Mouse (Mus musculus) ES-CJ7 (cell line): ENCODE measurements around the gene Trim67.

ENCODE experiments used
- DNase-seq: peaks from one replicate; pipeline ENCODE4 v3.0.0; 2011; ENCODE audit warnings: low read depth, low spot score

The Trim67 gene

DNA sequence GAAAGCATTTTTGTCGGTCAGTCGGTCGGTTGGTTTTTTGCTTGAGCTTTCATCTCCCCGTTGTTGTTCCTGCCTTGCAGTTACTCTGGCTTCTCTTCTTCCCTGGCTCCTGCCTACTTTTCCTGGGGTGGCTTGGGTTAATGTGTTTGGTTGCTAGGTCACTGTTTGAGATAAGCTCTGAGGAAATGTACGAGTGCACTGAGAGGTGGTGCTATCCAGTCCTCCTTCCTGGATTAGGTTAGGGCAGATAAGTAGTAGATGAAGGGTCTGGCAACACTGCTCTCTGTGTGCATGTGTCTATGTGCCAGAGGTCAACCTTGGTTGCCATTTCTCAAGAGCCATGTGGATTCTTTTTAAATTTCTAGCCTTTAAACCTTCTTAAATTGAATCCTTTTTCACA, 79.8 kb downstream of the Trim67 start:
- DNase-seq = no peak

DNA sequence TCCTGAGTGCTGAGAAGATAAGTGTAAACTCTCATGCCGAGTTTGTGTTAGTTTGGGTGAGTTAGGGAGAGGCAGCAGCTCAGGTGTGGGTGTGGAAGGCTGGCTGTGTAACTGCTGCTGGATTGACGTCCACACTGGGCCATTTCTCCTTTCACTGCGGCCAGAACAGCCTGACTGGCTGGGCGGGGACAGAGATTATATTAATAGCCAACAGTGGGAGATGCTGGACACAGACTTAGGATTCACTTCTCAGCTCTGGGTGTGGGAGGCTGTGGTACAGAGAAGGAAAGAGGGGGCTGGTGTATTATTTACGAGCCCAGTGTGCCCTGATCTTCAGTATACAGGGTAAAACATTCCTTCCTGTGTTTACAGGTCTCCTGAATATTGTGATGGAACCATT, 85.2 kb downstream of the Trim67 start:
- DNase-seq = no peak

DNA sequence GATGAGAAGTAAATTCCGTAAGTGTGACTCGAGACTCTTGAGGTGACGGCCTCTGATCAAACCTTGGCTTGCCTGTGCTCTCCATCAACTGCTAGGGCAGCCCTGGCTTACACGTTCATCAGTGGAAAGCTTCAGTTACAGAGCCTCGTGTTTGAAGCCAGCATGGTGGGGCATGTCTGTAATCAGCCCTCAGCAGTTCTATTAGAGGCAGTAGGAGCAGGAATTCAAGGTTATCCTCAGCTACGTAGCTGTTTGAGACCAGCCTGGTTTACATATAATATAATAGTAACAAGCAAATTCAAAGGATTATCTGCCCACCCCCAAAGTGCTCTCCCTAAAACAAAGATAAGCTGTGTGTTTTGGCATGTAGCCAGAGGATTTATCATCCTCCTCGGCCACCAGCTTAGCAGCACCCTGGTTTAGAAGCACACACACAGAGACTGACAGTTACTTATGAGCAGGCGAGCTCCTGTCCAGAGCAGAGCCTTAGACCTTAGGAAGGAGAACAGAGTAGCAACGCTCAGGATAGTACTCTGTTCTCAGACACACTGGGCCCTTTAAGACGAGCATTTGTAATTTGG, 86.1 kb downstream of the Trim67 start:
- DNase-seq = no peak
